Mouse (Mus musculus) hindlimb bud, embryonic 11.5 days (tissue): Measurements from ENCODE around the gene Per1.
A peak's percentile ranks its signal among the peaks of the same experiment; 100 is the strongest.

Experiments
- DNase-seq: peaks from one replicate; pipeline ENCODE4 v3.0.0-alpha.2; 2012; ENCODE audit warnings: low read depth, low spot score; ENCODE audit errors: extremely low spot score

Gene Per1

DNA sequence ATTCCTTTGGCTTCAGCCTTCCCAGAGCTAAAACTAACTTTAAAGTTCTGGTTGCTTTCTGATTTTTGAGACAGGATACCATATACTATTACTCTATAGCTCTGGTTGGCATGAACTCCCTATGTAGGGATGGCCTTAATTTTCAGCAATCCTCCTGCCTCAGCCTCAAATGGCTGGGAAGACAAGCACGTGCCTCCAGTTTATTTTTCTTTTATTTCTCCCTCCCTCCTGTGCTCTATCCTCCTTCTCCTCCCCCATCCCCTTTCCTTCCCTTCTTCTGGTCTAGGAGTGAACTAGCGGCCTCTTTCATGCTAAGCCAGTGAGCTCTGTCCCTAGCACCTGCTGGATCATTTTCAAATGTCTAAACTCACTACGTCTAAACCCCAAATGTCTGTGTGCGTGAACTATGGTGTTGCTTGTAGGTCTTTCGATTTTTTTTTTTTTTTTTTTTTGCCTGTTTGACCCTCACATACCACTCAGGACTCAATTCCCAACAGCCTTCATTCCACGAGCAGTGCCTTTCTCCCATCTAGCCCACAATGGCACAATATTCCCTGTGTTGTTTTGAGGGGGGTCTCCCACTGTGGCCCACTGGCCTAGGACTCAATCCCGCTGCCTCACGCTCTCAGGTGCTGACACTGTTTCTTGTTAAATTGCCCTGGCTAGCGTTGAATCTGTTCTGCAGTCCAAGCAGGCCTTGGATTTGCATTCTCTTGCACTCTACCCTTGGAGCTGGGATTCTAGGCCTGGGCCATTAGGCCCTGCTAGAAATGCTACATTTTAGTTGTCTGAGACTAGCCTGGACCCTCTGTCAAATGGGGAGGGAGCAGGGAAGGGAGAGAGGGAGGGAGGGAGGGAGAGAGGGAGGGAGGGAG lies 30.5 kb upstream of the Per1 start:
- DNase-seq: no peak

DNA sequence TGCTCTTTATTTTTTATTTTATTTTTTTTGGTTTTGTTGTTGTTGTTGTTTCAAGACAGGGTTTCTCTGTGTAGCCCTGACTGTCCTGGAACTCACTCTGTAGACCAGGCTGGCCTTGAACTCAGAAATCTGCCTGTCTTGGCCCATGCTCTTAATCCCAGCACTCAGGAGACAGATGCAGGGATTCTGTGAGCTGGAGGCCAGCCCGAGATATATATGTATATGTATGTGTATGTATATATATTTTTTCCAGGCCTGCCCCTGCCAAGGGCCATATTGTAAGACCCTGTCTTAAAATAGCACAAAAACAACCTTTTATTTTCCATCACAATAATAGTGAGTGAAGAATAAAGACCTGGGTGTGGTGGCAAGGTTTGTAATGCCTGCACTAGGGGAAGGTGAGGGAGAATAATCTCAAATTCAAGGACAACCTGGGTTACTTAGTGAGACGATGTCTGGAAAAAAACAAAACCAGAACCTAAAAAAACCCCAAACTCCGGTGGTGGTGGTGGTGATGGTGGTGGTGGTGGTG lies 29.6 kb upstream of the Per1 start:
- DNase-seq: no peak

DNA sequence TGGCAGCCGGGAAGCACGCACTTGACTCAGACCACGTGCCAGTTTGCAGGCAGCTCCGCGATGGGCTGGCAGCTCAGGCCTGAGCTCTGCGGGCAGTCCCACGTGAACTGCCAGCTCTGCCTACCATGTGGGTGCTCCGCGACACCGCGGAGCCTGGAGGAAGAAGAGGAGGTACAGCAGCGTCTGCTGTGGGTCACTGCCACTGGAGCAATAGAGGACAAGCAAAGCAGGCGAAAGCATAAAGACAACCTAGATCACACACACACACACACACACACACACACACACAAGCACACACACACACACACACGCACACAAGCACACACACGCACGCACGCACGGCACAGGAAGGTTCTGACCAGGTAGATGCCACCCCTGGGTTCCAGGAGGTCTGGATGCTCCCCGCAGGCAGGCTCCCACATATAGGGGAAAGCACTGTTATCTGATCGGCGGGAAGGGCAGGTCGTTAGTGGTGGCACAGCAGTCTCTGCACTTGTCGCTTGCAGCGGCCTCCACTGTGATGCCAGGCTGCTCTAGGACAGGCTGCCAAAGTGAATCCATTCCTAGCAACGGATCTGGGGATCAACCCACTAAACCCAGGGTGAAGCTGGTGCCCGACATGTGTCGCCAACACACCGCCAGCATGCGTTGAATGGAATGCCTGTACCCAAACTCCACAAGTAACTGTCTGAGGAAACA lies 28.7 kb upstream of the Per1 start:
- DNase-seq: no peak

DNA sequence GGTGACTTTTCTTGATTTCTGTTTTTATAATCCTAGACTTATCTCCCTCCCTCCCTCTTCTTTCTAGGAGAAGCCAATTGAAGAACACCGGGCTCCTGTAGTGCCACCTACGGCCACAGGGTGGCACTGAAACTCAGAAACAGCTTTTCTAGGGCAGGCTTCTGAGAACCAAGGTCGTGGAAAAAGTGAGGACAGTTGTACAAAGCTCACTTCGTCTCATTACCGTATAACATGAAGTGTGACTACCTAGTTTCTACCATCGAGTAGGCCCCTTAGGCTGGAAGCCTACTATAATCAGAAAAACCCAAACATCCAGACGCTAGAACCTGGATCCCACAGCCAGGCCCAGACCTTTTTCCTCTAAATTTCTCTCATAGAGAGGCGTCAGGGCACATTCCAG lies 28.1 kb upstream of the Per1 start:
- DNase-seq: no peak

DNA sequence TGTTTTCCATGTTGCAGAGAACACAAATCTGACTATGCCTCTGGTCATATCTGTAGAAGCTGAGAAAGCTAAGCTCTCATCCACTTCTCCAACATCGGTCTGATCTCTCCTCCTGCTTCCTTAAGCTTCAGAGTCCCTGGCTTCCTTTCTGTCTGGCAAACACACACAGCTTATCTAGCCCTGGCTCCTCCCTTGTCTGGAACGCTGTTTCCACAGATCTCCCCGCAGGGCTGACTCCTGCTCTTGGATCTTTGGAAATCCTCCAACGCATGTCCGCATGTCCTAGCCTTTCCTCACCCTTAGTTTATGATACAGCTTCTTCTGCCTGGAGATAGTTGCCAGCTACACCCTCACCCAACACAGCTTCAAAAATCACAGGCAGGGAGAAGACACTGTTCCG lies 27.4 kb upstream of the Per1 start:
- no peak for DNase-seq

DNA sequence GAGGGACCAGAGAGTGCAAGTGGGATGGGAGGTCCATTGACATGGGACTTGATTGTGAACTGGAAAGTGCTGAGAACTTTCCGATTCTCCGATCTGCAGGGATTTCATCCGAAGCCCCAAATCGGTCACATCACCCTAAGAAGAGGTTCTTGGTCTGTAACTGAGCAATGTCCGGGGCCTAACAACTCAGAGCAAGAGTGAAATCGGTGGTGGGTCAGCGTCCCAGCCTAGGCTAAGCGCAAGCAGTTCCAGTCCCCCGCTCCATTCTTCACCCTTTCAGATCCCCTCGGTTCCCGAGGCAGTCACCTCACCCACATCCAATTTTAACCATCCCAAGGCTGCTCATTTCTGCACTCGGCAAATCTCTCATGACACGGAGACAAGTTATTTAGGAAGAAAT lies 24.9 kb upstream of the Per1 start:
- no peak for DNase-seq

DNA sequence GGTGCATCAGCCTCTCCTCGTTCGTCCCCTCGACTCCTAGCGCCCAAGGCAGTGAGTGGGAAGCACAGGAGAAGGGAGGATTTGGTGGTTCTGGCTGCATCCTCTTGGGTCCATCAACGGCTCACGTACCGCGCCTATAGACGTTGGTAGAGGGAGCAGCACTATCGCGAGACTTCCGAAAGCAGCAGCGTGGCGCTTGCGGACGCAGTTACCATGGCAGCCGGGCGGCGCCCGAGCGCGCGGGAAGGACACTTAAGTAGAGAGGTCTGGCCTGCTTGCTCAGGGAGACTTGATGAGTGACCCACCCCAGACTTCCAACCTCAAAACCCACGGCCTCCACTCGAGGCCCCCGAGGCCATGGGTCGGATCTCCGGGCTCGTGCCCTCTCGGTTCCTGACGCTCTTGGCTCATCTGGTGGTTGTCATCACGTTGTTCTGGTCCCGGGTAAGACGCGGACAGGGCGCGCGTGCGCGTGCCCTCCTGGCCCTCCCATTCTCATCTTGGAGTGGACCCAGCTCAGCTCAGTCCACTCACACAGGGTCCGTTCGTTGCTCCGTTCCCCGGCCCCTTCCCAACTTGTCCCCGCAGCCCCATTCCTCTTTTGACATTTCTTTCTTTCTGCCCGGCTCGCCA lies 24.3 kb upstream of the Per1 start, which contains the start of gene Tmem107:
Gene Tmem107, plus strand, starts transcription at position 217 of the 633 bp plus-strand sequence.
- DNase-seq: no peak

DNA sequence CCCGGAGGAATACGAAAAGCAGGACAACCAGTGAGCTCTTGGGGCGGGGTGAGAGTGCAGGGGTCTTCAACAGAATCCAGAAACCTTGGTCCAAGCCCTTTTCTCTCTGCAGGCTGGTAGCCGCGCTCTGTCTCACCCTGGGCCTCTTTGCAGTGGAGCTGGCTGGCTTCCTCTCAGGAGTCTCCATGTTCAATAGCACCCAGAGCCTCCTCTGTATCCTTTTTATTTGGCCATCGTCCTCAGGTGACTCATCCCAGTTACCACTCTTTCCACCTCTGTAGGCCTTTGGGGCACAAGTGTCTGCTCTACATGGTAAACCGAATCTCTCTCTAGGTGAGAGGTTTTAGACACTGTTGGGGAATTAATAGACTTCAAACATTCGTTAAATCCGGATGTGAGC lies 23.8 kb upstream of the Per1 start:
- DNase-seq: no peak

DNA sequence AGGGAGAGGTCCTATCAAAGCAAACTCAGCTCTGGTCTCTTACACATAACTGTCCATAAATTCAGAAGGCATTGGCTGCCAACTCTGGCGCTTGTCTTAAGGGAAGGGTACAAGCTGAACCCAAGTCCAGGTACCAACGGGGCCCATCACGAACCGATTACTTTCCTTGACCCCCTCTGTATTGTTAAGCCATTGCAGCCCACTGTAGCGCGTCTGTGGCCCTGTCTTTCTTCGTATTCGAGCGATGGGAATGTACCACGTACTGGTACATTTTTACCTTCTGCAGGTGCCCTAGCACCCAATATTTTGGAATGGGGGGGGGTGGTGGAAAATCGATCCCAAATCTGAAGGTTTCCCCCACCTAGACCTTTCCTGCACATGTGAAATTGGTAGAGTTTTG lies 22.8 kb upstream of the Per1 start:
- DNase-seq: no peak

DNA sequence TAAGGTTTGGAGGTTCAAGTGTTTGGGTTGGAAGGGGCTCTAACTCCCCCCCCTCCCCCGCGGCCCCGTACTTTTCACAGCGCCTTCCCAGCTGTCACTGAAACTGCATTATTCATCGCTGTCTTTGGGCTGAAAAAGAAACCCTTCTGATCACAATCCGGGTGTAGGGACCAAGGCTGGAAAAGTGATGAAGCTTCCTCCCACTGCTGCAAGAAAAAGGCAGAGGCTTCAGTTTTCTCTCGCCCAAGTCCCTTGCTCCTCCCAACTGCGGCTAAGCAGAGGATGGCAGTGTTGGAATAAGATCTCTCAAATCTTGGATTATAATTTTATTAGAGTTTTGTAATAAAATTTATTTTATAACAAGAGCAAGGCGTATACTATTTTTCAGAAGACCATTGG lies 22.4 kb upstream of the Per1 start:
- no peak for DNase-seq

DNA sequence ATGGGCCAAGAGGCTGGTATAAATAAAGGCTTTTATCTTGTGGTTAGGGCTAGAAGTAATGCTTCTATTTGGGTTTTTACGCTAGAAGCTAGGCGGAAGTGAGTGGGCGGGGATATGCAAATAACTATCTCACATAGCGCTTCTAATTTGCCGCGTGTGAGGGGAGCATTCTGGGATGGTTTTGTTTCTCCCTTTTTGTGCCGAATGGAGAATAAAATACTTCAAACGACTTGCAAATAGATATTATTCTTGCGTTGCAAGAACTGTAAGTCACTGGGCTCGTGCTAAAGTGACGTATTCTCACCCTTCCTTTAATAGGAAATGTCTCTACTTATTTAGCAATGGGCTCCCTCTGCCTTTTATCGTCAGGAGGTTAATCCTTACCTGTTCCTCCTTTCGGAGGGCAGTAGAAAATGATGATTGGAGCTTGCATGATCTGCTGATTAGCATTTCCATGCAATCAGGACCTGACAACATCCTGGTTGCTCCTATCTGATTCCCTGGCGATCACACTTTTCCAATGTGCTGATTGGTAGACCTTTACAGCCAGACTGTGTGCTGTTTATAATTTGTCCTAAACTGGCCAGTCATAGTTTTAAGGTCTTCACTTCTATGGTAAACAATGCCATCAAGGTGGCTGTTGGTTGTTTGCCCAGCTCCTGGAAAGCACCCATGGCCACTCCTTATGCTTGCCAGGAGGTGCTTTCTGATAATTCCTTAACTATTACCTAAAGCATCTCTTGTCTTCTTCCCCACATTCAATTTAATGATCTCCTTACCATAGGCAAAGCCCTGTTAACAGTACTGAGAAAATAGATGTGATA lies 21.7 kb upstream of the Per1 start:
- peak; percentile 98 for DNase-seq

DNA sequence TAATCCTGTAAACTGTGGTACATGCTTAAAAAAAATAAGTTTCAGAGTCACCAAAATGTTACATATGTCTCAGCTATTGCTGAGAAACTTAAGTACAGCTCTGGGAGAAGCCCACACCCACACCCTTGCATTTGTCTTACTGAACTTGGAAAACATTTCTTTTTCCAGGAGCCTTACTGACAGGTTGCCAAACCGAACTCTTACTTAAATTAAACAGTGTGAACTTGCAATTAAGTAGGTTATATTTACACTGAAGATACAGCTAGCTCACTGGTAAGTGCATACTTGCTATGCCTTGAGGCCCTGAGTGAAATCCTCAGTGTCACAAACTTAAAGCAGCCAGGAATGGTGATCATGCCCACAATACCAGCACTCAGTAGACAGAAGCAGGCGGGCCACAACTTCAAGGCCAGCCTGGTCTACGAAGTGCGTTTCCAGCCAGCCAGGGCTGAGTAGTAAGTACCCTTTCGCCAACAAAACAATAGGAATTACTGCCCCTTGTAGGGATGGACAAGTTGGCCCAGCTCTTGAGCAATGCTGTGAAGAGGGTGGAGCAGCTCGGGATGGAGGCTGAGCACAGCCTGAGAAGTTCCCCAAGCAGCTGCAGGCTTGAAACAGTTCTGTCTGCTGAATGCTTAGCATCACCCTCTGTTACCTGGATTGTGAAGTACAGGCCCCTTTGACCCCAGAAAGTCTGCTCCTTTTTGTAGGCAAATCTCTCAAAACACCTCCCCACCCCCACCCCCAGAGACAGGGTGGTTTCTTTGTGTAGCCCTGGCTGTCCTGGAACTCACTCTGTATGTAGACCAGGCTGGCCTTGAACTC lies 20.9 kb upstream of the Per1 start:
- no peak for DNase-seq

DNA sequence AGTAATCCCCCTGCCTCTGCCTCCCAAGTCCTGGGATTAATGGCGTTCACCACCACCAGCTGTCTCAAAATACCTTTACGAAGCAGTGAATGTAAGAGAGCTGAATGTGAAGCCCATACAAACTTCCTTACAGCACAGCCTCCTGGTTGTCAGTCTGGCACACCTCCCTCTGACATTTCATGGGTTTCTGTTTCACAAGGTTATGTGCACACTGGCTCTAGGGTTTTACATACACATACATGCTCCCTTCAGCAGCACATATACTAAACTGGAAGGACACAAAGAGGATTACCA lies 20.3 kb upstream of the Per1 start:
- no peak for DNase-seq

DNA sequence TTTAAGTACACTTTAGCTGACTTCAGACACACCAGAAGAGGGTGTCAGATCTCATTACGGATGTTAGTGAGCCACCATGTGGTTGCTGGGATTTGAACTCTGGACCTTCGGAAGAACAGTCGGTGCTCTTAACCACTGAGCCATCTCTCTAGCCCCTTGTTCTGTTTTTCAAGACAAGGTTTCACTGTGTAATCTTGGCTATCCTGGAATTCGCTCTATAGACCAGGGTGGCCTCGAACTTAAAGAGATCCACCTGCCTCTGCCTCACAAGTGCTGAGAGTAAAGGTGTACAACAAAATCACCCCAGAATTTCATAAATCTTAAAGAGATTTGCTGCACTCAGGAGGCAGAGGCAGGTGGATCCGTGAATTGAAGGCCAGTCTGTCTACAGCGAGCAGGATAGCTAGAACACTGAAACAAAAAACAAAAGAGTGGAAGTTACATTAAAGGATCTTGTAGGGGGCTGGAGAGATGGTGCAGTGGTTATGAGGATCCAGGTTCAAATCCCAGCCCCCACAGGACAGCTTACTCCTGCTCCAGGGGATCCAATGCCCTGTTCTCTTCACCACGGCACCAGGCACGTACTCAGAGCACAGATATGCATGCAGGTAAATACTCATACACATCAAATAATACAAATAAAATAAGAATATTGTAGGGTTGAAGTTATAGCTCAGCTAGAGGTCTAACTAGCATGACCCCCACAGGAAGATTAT lies 19.1 kb upstream of the Per1 start:
- DNase-seq: no peak

DNA sequence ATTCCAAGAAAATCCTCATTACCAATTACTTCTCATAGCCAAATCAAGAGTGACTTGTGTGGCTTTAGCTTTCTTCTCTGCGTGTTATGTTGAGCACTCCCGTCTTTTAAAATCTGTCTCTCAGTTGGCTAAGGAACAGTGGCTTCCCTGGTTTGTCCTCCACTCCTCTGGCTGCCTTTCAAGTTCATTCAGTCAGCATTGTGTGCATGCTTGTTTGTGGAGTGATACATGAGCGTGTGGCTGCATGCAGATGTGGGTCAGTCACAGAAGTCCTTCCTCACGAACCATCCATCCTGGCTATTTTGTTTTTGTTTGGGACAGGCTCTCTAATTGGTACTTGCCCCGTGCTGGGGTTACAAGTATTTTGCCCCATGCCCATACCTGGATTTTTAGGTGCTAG lies 18.4 kb upstream of the Per1 start:
- DNase-seq: no peak

DNA sequence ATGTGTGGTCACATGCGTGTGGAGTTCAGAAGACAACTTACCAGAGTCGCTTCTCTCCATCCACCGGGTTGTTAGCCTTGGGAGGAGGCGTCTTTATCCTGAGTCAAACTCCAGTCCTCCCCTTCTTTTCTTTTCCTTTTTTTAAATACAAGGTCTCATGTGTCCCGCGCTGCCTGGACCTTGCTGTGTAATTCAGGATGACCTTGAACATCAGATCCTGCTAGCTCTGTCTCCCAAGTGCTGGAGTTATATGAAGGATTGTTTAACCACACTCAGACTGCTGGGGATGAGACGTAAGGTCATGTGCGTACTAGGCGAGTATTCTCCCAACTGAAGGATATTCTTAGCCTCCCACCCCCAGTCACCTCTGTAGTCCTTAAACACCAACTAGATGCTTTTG lies 17.7 kb upstream of the Per1 start:
- no peak for DNase-seq

DNA sequence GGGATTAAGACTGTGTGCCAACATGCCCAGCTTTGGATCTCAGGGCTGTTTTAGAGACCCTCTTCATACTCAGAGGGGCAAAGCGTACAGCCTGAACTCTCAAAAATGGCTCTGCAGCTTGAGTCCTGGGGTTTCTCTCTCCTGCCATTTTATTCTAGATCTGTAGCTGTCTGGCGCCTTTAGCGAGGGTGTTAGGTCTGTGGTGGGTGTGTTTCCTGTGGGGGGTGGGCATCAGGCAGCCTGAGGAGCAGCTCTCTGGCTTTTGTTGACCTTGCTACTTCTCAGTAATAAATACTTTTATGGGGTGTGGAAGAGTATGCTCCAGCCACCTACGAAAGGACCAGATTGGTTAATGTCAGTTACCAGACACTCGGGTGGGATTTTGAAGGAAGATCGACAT lies 17.0 kb upstream of the Per1 start:
- no peak for DNase-seq

DNA sequence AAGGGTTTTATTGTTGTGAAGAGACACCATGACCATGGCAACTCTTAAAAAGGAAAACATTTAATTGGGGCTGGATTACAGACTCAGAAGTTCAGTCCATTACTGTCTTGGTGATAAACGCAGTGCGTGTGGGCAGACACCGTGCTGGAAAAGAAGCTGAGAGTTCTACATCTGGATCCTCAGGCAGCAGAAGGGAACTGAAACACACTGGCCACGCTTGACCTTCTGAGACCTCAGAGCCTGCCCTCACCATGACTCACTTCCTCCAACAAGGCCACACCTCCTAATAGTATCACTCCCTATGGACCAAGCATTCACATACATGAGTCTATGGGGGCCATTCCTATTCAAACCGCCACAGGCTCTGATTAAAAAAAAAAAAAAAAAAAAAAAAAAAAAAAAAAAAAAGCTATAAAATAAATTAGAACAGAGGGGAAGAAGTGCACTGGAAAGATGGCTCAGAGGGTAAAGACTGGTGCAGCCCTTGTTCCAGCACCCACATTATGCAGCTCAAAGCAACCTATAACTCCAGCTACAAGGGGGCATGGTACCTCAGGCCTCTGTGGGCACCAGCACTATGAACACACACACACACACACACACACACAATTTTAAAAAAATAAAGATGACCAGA lies 16.1 kb upstream of the Per1 start:
- DNase-seq: no peak
